Mouse (Mus musculus): ENCODE measurements around the gene Apbb2. TPM values are rescaled to one million over a fixed set of nuclear protein-coding genes. Genes with fewer than 3 reads are reported as not detected.

Gene Apbb2
- polyA plus RNA-seq, 1 experiment, result 71.9 TPM

DNA sequence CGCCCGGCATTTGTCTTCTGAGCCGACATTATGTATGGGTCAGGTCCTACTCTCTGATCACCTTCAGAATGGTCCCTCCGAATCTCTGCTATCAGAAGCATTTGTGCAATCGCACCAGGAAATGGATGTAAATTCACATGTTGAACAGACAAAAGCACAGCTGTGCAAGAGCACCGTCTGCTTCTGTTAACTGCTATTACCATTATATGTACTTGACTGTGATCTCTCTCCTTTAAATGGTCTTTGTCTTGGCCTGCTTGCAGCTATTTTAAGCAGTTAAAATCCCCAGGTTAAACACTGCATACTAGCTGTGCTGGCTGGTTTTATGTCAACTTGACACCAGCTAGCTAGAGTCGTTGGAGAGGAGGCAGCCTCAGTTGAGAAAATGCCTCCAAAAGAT, 132.6 kb downstream of the Apbb2 start:
- Histone ChIP-seq H3K27ac (ENCODE audit: insufficient read depth, low read length) (no peak overlapping the region), H3K4me1 (ENCODE audit: control insufficient read depth, insufficient read depth, low read length) (peaks cover 2% of the 10 kb centered on the region; the same call in 1 of the 2 replicates), H3K4me3 (ENCODE audit: insufficient read depth, low read length) (no peak overlapping the region)
- TF ChIP-seq POLR2A (IDR thresholded peaks at IDR 0.05; ENCODE audit: low read depth, low read length) (no peak), CTCF (IDR thresholded peaks at IDR 0.05; ENCODE audit: borderline replicate concordance, insufficient read depth, low read length) (no peak)

DNA sequence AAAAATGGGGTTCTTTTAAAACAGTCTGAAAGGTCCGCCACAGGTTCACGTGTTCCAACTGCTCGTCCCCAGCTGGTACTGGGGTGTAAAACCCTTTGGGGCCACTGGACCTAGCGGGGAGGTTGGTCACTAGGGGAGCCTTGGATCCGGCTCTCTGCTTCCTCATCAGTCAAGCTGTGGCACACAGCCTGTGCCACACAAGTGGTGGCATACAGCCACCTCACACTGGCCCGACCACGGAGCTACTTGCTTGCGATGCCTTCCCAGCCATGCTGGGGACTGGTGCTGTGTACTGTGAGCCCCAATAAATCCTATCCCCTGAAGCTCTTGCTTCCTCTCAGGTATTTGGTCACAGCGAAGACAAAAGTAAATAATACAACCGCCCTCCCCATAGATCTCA, 142.3 kb downstream of the Apbb2 start:
- TF ChIP-seq POLR2A (IDR thresholded peaks at IDR 0.05; ENCODE audit: low read depth, low read length) (no peak), CTCF (IDR thresholded peaks at IDR 0.05; ENCODE audit: borderline replicate concordance, insufficient read depth, low read length) (no peak)
- Histone ChIP-seq H3K4me3 (ENCODE audit: insufficient read depth, low read length) (no peak overlapping the region), H3K27ac (ENCODE audit: insufficient read depth, low read length) (no peak overlapping the region), H3K4me1 (ENCODE audit: control insufficient read depth, insufficient read depth, low read length) (peaks cover 2% of the 10 kb centered on the region)

DNA sequence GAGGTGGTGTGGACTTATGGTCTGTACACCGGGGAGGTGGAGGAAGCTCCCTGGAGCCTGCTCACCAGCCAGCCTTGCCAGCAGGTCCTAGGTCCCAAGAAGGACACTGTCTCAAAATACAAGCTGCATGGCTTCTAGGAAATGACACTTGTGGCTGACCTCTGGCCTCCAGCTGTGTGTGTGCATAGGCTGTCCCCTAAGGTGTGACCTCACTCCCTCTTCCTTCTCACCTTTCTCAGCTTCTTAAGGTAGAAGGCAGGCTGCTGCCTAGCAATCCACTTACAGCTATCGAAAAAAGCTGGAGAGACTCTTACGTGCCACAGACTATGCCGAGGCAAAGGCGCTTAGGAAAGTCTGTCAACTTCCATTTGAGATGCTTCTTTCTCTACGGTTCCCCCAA, 142.8 kb downstream of the Apbb2 start:
- H3K4me1 ChIP-seq (ENCODE audit: control insufficient read depth, insufficient read depth, low read length), result peaks cover 2% of the 10 kb centered on the region
- TF ChIP-seq POLR2A (IDR thresholded peaks at IDR 0.05; ENCODE audit: low read depth, low read length), result no peak
- no peak for TF ChIP-seq CTCF (IDR thresholded peaks at IDR 0.05; ENCODE audit: borderline replicate concordance, insufficient read depth, low read length)
- H3K27ac ChIP-seq (ENCODE audit: insufficient read depth, low read length), result no peak overlapping the region
- no peak overlapping the region for H3K4me3 ChIP-seq (ENCODE audit: insufficient read depth, low read length)

DNA sequence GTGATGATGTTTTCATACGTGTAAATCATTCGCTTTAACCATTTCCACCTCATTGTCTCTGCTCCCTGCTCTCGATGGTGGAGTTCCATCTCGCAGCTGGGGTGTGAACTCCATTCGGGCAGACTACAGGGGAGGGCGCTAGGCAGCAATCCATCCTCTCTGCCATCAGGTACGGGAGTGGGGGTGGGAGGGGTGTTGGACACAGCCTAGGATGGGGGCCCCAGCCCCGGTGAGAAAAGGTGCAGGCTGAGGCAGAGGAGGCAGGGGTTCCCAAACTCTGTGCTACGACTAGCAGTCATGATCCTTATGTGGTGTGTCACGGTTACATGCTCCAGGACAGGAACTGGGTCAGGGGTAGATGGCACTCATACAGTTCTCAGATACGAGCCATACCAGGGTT, 144.4 kb downstream of the Apbb2 start:
- no peak overlapping the region for H3K27ac ChIP-seq (ENCODE audit: insufficient read depth, low read length)
- TF ChIP-seq POLR2A (IDR thresholded peaks at IDR 0.05; ENCODE audit: low read depth, low read length), result no peak
- TF ChIP-seq CTCF (IDR thresholded peaks at IDR 0.05; ENCODE audit: borderline replicate concordance, insufficient read depth, low read length), result no peak
- H3K4me1 ChIP-seq (ENCODE audit: control insufficient read depth, insufficient read depth, low read length), result no peaks in the 10 kb centered on the region
- H3K4me3 ChIP-seq (ENCODE audit: insufficient read depth, low read length), result no peak overlapping the region

DNA sequence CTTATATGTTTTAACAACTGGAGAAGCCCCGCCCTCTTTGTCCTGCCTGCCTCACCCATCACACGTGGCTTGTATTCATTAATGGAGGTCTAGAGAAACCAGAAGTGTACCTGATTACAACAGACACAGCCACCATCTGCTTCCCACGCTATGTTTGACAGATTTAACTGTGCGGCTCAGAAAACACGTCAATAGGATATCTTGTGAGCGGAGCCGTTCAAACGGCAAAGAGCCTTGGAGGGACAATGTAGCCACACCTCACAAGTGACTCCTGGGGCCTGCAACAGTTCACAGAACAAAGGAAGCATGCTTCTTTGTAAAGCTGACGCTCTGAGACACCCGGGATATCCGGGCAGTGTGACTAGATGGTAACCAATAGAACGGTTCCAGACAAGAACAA, 145.0 kb downstream of the Apbb2 start:
- Histone ChIP-seq H3K4me1 (ENCODE audit: control insufficient read depth, insufficient read depth, low read length) (no peaks in the 10 kb centered on the region), H3K4me3 (ENCODE audit: insufficient read depth, low read length) (no peak overlapping the region), H3K27ac (ENCODE audit: insufficient read depth, low read length) (no peak overlapping the region)
- TF ChIP-seq CTCF (IDR thresholded peaks at IDR 0.05; ENCODE audit: borderline replicate concordance, insufficient read depth, low read length) (no peak), POLR2A (IDR thresholded peaks at IDR 0.05; ENCODE audit: low read depth, low read length) (no peak)

DNA sequence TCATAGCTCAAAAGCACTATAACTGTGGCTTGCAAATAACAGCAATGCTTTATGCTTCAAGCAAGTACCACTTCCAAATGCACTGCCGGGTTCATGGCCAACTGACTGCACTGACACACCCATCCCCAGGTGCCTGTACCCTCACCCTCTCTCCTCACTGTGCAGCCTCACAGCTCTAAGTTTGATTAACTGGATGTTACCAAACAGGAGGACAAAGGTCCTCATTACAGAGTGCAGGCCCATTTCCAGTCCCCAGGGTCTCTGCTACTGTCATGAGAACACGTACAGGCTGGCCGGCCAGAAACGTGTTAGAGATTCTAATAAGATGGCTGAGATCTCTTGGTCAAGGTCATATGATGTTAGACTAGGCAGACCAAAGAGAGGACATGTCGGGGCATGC, 147.7 kb downstream of the Apbb2 start:
- TF ChIP-seq CTCF (IDR thresholded peaks at IDR 0.05; ENCODE audit: borderline replicate concordance, insufficient read depth, low read length) (no peak), POLR2A (IDR thresholded peaks at IDR 0.05; ENCODE audit: low read depth, low read length) (no peak)
- Histone ChIP-seq H3K27ac (ENCODE audit: insufficient read depth, low read length) (no peak overlapping the region), H3K4me3 (ENCODE audit: insufficient read depth, low read length) (no peak overlapping the region), H3K4me1 (ENCODE audit: control insufficient read depth, insufficient read depth, low read length) (peaks cover 5% of the 10 kb centered on the region)

DNA sequence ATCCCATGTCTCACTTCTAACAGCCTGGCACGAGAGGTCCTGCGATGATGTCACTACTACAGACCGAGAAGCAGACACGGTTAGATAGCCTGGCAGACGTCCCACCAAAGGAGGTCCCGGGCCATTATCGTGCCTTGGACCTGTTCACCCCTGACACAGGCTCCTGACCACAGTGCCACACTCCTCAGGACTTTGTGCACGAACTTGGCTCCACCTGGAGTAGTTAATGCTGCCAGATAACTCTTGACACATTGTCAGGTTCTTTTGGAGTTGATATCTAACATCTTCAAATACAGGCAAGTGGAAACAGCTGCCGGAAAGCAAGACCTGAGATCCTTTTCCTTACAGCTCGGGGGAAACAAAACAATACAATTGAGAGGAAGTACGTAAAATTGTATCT, 148.9 kb downstream of the Apbb2 start:
- Histone ChIP-seq H3K27ac (ENCODE audit: insufficient read depth, low read length) (no peak overlapping the region), H3K4me1 (ENCODE audit: control insufficient read depth, insufficient read depth, low read length) (peaks cover 5% of the 10 kb centered on the region), H3K4me3 (ENCODE audit: insufficient read depth, low read length) (no peak overlapping the region)
- TF ChIP-seq CTCF (IDR thresholded peaks at IDR 0.05; ENCODE audit: borderline replicate concordance, insufficient read depth, low read length) (no peak), POLR2A (IDR thresholded peaks at IDR 0.05; ENCODE audit: low read depth, low read length) (no peak)

DNA sequence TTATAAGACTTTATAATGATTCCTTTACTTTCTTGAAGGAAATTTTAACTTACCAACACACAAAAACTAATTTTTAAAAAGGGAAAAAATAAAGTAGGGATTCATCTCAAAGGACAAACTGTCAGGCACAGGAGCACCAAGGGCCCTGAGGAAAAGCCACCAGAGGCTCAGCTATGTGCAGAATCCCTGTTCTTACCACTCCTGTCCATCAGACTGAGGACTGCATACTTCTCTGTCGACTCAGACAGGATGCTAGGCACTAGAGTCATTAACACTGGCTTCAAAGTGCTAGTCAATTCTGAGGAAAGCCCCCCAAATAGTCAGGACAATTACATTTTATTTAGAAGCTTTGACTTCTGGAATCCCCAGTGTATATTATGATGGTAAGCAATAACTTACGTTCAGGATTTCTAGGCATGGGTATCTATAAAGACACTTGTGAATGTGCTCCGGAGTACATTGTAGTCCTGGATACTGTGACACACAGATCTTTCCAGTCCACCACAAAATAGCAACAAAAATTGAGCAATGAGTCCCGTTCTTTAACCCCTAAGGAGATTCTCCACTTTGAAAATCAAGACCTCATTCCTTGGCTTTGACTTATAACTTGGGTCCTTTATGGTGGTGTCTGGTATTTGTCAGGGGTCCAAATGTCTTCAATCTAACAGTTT, 150.1 kb downstream of the Apbb2 start:
- no peak overlapping the region for H3K4me3 ChIP-seq (ENCODE audit: insufficient read depth, low read length)
- TF ChIP-seq CTCF (IDR thresholded peaks at IDR 0.05; ENCODE audit: borderline replicate concordance, insufficient read depth, low read length) (no peak), POLR2A (IDR thresholded peaks at IDR 0.05; ENCODE audit: low read depth, low read length) (no peak)
- H3K27ac ChIP-seq (ENCODE audit: insufficient read depth, low read length), result peak overlapping the region; percentile 59; the same call in 1 of the 2 replicates
- H3K4me1 ChIP-seq (ENCODE audit: control insufficient read depth, insufficient read depth, low read length), result peaks cover 5% of the 10 kb centered on the region

DNA sequence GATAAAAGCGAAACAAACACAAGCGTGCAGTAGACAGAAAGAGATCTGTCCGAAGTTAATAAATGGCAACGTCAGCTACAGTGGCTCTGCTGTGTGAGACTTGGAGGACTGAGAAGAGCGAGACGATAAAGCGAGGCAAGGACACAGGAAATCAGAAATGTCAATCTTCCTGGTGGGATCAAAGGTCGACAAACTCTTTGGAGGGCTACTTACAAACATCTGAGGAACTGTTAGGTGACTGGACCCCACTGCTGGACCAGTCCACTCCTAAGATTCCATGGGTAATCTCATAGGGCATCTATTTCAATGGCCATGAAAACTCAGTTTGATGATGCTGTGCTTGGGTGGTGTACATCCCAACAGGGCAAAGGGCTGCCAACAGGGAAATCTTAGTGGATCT, 155.9 kb downstream of the Apbb2 start:
- TF ChIP-seq POLR2A (IDR thresholded peaks at IDR 0.05; ENCODE audit: low read depth, low read length), result no peak
- H3K27ac ChIP-seq (ENCODE audit: insufficient read depth, low read length), result no peak overlapping the region

DNA sequence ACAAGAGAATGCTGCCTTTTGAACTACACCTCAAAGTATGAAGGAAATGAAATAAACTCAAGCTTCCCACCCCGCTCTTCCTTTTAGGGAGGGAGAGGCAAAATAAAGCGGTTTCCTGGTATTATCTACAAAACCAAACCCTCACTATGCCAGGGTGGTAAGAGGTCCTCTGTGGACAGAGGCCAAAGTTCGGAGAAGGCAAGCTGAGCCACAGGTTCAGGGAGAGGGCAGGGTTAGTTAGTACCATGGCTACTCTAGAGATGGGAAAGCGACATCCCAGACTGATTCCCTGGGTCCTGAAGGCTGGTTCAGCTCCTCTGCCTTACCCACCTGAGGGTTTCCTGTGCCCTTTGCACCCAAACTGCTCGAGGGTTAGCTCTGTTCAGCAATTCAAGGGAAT, 159.7 kb downstream of the Apbb2 start:
- H3K27ac ChIP-seq (ENCODE audit: insufficient read depth, low read length), result no peak overlapping the region
- no peak for TF ChIP-seq CTCF (IDR thresholded peaks at IDR 0.05; ENCODE audit: borderline replicate concordance, insufficient read depth, low read length)
- no peak for TF ChIP-seq POLR2A (IDR thresholded peaks at IDR 0.05; ENCODE audit: low read depth, low read length)
- no peak overlapping the region for H3K4me3 ChIP-seq (ENCODE audit: insufficient read depth, low read length)
- H3K4me1 ChIP-seq (ENCODE audit: control insufficient read depth, insufficient read depth, low read length), result no peaks in the 10 kb centered on the region

More for the DNA sequence above, 155.9 kb downstream of the Apbb2 start:
- Histone ChIP-seq H3K4me3 (ENCODE audit: insufficient read depth, low read length) (no peak overlapping the region), H3K4me1 (ENCODE audit: control insufficient read depth, insufficient read depth, low read length) (no peaks in the 10 kb centered on the region)

All from embryonic fibroblast, embryonic 13.5 days (primary cell).